Mouse (Mus musculus) adrenal gland, postnatal 0 days (tissue): ENCODE data around the gene Nacc1. TPM values are rescaled to one million over a fixed set of nuclear protein-coding genes. Genes with fewer than 3 reads are reported as not detected.

Experiments
- polyA plus RNA-seq: library from polyadenylated mRNA; unstranded; fragments of >200 nt; fragmentation: Nextera tagmentation; extraction: Ambion mirVana; gene quantifications from 2 replicates; pipeline ENCODE4 v1.2.1, GENCODE M21; 2015

Nacc1 gene
- polyA plus RNA-seq: 6.6 and 9.1 TPM in 2 replicates

GRCm38 (mm10) chr8:84687705-84688100 is at the start of gene Nacc1:
Gene Nacc1, minus strand, starts transcription at chr8:84687862.

DNA sequence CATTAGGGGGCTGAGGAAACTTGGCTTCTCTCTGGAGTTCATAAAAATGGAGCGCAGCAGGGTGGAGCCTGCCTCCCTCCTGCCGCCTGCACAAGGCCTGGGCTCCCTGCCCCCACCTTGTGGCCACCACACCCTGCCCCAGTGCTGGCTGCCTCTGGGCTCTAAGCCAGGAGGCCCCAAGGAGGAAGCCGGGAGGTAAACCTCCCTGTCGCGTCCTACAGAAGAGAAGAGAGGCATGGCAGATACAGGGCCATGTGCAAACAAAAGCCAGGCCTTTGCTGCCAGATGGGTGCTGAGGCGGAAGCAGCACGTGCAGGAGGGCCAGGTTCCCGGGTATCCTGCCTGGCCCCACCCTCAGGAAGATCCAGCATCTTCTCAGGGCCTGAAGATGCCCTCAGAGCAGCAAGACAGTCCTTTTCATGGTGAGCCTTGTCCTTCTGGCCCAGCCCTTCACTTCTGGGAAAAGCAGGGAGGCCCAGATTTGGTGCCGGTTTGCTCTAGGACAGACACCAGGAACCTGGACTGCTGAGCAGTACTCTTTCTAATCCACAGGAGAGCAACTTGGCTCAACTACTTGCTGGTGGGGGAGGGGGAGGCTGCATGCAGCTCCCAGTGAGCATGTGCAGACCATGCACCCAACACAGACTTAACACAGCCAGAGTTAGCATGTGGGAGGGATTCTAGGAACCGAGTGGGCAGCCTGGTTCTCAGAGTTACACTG is 35.3 kb upstream of the Nacc1 start, which contains the start of gene G430095P16Rik:
TSS of gene G430095P16Rik (plus strand) at position 158 of the 721 bp plus-strand sequence.

DNA sequence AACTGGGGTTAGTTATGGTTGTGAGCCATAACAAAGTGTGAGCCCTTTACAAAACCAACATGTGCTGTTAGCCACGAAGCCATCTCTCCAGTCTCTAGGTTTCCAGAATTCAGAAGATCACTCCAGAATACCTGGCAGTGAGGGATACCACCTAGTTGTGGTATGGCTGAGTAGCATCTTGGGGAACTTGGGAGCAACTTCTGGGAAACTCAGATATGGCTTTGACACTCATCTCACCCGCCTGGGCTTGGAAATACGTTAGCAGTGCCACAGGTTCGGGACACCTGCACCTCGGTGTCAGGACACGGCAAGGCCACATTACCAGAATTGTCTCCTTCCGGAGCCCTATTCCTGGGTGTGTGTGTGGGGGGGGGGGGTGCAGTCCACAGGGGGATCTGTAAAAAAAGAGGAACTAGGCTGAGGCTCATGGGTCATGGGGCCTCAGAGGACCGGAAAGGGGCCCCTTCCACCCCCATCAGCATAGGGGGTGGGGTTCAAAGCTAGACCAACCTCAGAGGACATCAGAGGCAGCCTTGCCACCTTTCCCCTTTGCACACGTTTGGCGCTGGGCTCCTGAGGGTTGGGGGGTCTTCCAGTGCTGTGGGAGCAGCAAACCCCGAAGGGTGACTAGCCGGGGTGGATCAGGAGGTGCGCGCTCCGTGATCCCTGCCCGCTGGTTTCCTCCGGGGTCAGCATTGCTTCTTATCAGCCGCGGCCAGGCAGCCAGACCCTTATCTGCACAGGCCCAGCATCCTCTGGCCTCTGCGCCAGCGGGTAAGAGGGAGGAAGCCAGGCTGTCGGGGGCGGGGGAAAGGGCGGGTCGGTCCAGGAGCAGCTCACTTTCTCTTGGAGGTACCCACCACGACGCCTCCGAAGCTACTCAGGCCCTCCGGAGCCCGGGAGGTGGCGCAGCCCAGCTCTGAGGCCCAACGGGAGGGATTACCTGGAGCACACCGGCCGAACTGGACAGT is 13.6 kb upstream of the Nacc1 start, which contains the start of gene Lyl1:
TSS of gene Lyl1 (plus strand) at position 517 of the 971 bp plus-strand sequence.

DNA sequence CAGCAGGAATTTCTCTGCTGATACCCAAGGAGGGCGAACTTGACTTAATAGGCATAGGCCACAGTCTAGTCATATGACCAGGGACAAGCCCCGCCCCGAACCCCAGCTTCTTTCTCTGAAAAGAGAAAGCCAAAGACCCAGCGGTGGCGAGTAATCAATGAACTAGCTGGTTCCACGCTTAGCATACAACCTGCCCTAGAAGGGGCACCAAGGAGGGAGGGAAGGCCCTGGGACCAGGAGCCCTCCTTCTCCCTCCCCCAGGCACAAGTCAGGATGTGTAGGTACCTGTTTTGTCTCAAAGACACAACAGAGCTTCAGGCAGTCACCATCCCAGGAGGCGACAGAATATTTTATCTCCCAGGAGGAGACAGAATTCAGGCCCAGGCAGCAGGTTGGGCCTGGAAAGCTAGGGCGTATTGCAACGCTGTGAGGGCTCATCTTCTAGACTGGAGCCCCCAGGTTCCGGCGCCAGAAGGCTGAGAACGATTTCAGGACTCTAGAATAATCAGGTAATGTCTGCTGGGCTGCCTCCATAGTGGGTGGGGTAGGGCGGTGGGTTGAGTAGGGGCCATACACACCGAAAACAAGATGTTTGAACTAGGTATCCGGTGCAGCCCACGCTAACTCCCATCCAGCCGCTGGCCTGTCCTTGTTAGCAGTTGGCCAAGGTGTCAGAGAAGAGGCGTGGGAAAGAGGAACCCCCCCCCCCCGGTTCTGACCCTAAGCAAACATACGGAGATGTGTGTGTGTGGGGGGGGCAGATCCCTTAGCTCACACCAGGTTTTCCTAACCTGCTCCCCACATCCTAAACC is 1.3 kb downstream of the Nacc1 start, which contains the start of gene Trmt1:
TSS of gene Trmt1 (plus strand) at position 117 of the 812 bp plus-strand sequence.

GRCm38 (mm10) chr8:84662581-84663065 is 25.0 kb downstream of the Nacc1 start, which contains the start of gene Ier2:
Gene Ier2, minus strand, starts transcription at chr8:84662852.

Other genes with a start within 250 kb of the Nacc1 start
- 56.1 and 58.9 TPM in 2 replicates for gene Ier2, start 25.0 kb downstream of the Nacc1 start, polyA plus RNA-seq
- 45.7 and 56.8 TPM in 2 replicates for gene Trmt1, start 1.6 kb downstream of the Nacc1 start, polyA plus RNA-seq
- gene Lyl1, start 13.6 kb upstream of the Nacc1 start, polyA plus RNA-seq: 5.0 and 7.0 TPM in 2 replicates
- 1.7 and 3.0 TPM in 2 replicates for gene G430095P16Rik, start 35.1 kb upstream of the Nacc1 start, polyA plus RNA-seq
- gene Nfix, start 112.5 kb upstream of the Nacc1 start, polyA plus RNA-seq: 22.8 and 26.3 TPM in 2 replicates
- gene Dand5, start 135.0 kb upstream of the Nacc1 start, polyA plus RNA-seq: 6.6 and 9.9 TPM in 2 replicates
- gene Gadd45gip1, start 143.7 kb upstream of the Nacc1 start, polyA plus RNA-seq: 74.9 and 88.3 TPM in 2 replicates
- 80.9 and 112 TPM in 2 replicates for gene Rad23a, start 152.8 kb upstream of the Nacc1 start, polyA plus RNA-seq
- gene Calr, start 159.1 kb upstream of the Nacc1 start, polyA plus RNA-seq: 326 and 438 TPM in 2 replicates
- 34.4 and 47.4 TPM in 2 replicates for gene Farsa, start 169.1 kb upstream of the Nacc1 start, polyA plus RNA-seq
- 52.9 and 54.5 TPM in 2 replicates for gene Syce2, start 184.2 kb upstream of the Nacc1 start, polyA plus RNA-seq
- gene Gcdh, start 206.1 kb upstream of the Nacc1 start, polyA plus RNA-seq: 29.7 and 48.4 TPM in 2 replicates
- 9.0 and 20.1 TPM in 2 replicates for gene Klf1, start 214.1 kb upstream of the Nacc1 start, polyA plus RNA-seq
- 10.5 and 16.2 TPM in 2 replicates for gene Dnase2a, start 220.7 kb upstream of the Nacc1 start, polyA plus RNA-seq
- gene Mast1, start 249.5 kb upstream of the Nacc1 start, polyA plus RNA-seq: 3.6 and 11.0 TPM in 2 replicates